7 mouse cellular contexts compared by ENCODE assay signal in the genomic region with DNA sequence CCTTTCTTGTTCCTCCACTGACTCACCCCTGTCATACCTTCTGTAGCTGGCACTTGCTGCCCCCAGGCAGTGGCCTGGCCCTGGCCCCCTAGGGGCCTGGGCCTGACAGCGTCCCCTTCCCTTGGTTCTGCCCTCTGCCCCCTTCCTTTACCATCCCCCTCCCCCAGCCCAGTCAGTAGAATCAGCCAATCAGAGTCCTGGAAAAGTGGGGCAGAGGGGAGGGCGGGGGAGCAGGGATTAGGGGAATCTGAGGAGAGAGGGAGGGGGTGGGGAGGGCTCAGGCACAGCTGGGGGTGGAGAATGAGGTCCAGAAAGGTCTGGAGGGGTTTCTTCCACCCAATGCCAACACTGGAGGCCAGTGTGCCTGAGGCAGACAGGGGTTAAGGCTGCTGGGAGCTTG. TPM values are rescaled to one million over a fixed set of nuclear protein-coding genes. Genes with fewer than 3 reads are reported as not detected.
DNase-seq lines count a peak whose midpoint lies in the region; ATAC-seq and TF ChIP-seq lines count a peak whose summit lies in the region.

No protein-coding gene starts in this region.

- no peak overlapping the region for H3K4me3 ChIP-seq in spleen, adult 2 months (ENCODE audit: extremely low read depth, insufficient read depth, insufficient read length)
- peak overlapping the region; percentile 24; the same call in 1 of the 2 replicates for H3K4me3 ChIP-seq in forebrain, embryonic 10.5 days
- peak overlapping the region in 1 of 2 experiments; percentile 15; a peak in 2 of 4 replicates for H3K4me3 ChIP-seq in liver, embryonic 14.5 days (ENCODE audit: insufficient read depth in 1 of 2, low read depth in 2 of 2, low read length in 2 of 2)

- no peak for DNase-seq in spleen, adult 2 months (ENCODE audit: low read depth in 1 of 2, low spot score in 2 of 2)
- no peak for DNase-seq in spleen, adult 12 weeks (ENCODE audit: low spot score)
- DNase-seq in forebrain, embryonic 10.5 days (ENCODE audit: extremely low spot score, low spot score) = peak; percentile 73
- DNase-seq in liver, embryonic 14.5 days (ENCODE audit: low read depth in 3 of 3, low spot score in 3 of 3) = no peak
- no peak for DNase-seq in adrenal gland, postnatal 25 days
- no peak for DNase-seq in heart, adult 11 months
- DNase-seq in frontal cortex, postnatal 14 days (ENCODE audit: low spot score in 2 of 2) = no peak

- TF ChIP-seq POLR2A in spleen, adult 2 months (IDR thresholded peaks at IDR 0.05; ENCODE audit: low read depth, low read length) = no peak

- peak overlapping the region; percentile 47 for H3K4me2 ChIP-seq in liver, embryonic 14.5 days (ENCODE audit: low read depth)

- peaks cover 25% of the 10 kb centered on the region; the same call in 1 of the 2 replicates for H3K4me1 ChIP-seq in spleen, adult 2 months (ENCODE audit: control insufficient read depth, insufficient read depth, insufficient read length)
- H3K4me1 ChIP-seq in forebrain, embryonic 10.5 days = peaks cover 74% of the 10 kb centered on the region
- H3K4me1 ChIP-seq in liver, embryonic 14.5 days (replicated peaks; ENCODE audit: control insufficient read depth in 2 of 2, insufficient read depth in 2 of 2, low read length in 1 of 2) = peaks cover 0 to 28% of the 10 kb centered on the region in 2 experiments; a peak in 3 of 4 replicates

- TF ChIP-seq EP300 in liver, embryonic 14.5 days (IDR thresholded peaks at IDR 0.05; ENCODE audit: low read depth) = no peak

- 55% methylated on average over 2 of the region's 2 CpGs for WGBS in spleen, adult 2 months
- WGBS in forebrain, embryonic 10.5 days = 0% methylated on average over 2 of the region's 2 CpGs
- WGBS in liver, embryonic 14.5 days (ENCODE audit: insufficient replicate concordance) = 38% methylated on average over 1 of the region's 2 CpGs

- H3K9ac ChIP-seq in liver, embryonic 14.5 days (replicated peaks) = no peak overlapping the region

- ATAC-seq in liver, embryonic 14.5 days (ENCODE audit: insufficient read depth) = peak; percentile 27; the same call in 1 of the 2 replicates

- no peaks in the 10 kb centered on the region for H3K36me3 ChIP-seq in spleen, adult 2 months (ENCODE audit: control insufficient read depth, insufficient read depth, low read length)
- no peaks in the 10 kb centered on the region for H3K36me3 ChIP-seq in forebrain, embryonic 10.5 days (replicated peaks)
- no peaks in the 10 kb centered on the region for H3K36me3 ChIP-seq in liver, embryonic 14.5 days (replicated peaks; ENCODE audit: control insufficient read depth, insufficient read depth, low read depth)

- H3K27ac ChIP-seq in spleen, adult 2 months (ENCODE audit: insufficient read depth, low read length) = peak overlapping the region; percentile 80
- peak overlapping the region; percentile 81 for H3K27ac ChIP-seq in forebrain, embryonic 10.5 days
- H3K27ac ChIP-seq in liver, embryonic 14.5 days = no peak overlapping the region

- TF ChIP-seq CTCF in spleen, adult 2 months (IDR thresholded peaks at IDR 0.05; ENCODE audit: extremely low read depth, insufficient read depth, insufficient read length, insufficient replicate concordance) = no peak
- TF ChIP-seq CTCF in liver, embryonic 14.5 days (IDR thresholded peaks at IDR 0.05; ENCODE audit: low read depth) = no peak

- no peaks in the 10 kb centered on the region for H3K27me3 ChIP-seq in spleen, adult 2 months (ENCODE audit: control insufficient read depth, insufficient read depth, low read length)
- peaks cover 41% of the 10 kb centered on the region for H3K27me3 ChIP-seq in forebrain, embryonic 10.5 days (ENCODE audit: poor library complexity, severe bottlenecking)
- no peaks in the 10 kb centered on the region; the same call in 1 of the 2 replicates for H3K27me3 ChIP-seq in liver, embryonic 14.5 days (ENCODE audit: control insufficient read depth, insufficient read depth, low read length)

- H3K9me3 ChIP-seq in forebrain, embryonic 10.5 days = no peaks in the 10 kb centered on the region
- no peaks in the 10 kb centered on the region for H3K9me3 ChIP-seq in liver, embryonic 14.5 days (ENCODE audit: control insufficient read depth, low read length)

RNA-seq across cellular contexts. Expression of gene Zfp385a, which starts 5.7 kb away (rescaled TPM):
- polyA plus RNA-seq in spleen, adult 2 months (2012; rRNA removed) = 28.1 and 31.0 TPM in 2 replicates
- 23.1 and 23.6 TPM in 2 replicates for polyA plus RNA-seq in forebrain, embryonic 10.5 days (2016; fragmentation: Nextera tagmentation; extraction: Ambion mirVana)
- polyA plus RNA-seq in liver, embryonic 14.5 days (2012; rRNA removed) = 4.9 and 5.6 TPM in 2 replicates
- 4.7 and 6.2 TPM in 2 replicates for polyA plus RNA-seq in liver, embryonic 14.5 days (2014; fragmentation: Nextera tagmentation; extraction: Ambion mirVana)
- 8.8 and 9.1 TPM in 2 replicates for total RNA-seq in adrenal gland, postnatal 25 days (2021)

RNA-seq across cellular contexts. Expression of gene Gpr84, which starts 23.8 kb away (rescaled TPM):
- 0.33 and 0.49 TPM in 2 replicates for polyA plus RNA-seq in spleen, adult 2 months (2012; rRNA removed)
- polyA plus RNA-seq in forebrain, embryonic 10.5 days (2016; fragmentation: Nextera tagmentation; extraction: Ambion mirVana) = 0.14 and 0.36 TPM in 2 replicates
- 0.17 and 0.20 TPM in 2 replicates for polyA plus RNA-seq in liver, embryonic 14.5 days (2012; rRNA removed)
- polyA plus RNA-seq in liver, embryonic 14.5 days (2014; fragmentation: Nextera tagmentation; extraction: Ambion mirVana) = 0.18 and 0.32 TPM in 2 replicates
- not detected in 2 replicates for total RNA-seq in adrenal gland, postnatal 25 days (2021)

RNA-seq across cellular contexts. Expression of gene Itga5, which starts 32.4 kb away (rescaled TPM):
- polyA plus RNA-seq in spleen, adult 2 months (2012; rRNA removed) = 7.1 and 8.0 TPM in 2 replicates
- 22.8 and 25.6 TPM in 2 replicates for polyA plus RNA-seq in forebrain, embryonic 10.5 days (2016; fragmentation: Nextera tagmentation; extraction: Ambion mirVana)
- polyA plus RNA-seq in liver, embryonic 14.5 days (2012; rRNA removed) = 8.4 and 9.3 TPM in 2 replicates
- 9.9 and 12.5 TPM in 2 replicates for polyA plus RNA-seq in liver, embryonic 14.5 days (2014; fragmentation: Nextera tagmentation; extraction: Ambion mirVana)
- total RNA-seq in adrenal gland, postnatal 25 days (2021) = 35.5 and 45.9 TPM in 2 replicates
